Mouse (Mus musculus) CH12.LX (cell line): ENCODE measurements around the gene Ttll7. TPM values are rescaled to one million over a fixed set of nuclear protein-coding genes. Genes with fewer than 3 reads are reported as not detected.

Experiments used
- DNase-seq: peaks from one replicate; pipeline ENCODE4 v3.0.0-alpha.2; 2013; ENCODE audit errors: extremely low read depth
- H3K27ac ChIP-seq: 2 replicates; pipeline ENCODE4 v1.5.1; 2012; ENCODE audit warnings: low read depth, mild to moderate bottlenecking, control low read depth, moderate library complexity; ENCODE audit not compliant: insufficient read depth
- H3K27me3 ChIP-seq: replicated peaks from 2 replicates; pipeline ENCODE3; 2012; ENCODE audit warnings: inconsistent platforms
- H3K36me3 ChIP-seq, 2 experiments: replicated peaks in 1 of 2; 2 replicates each; pipeline versions ENCODE3 to v1.6.1; 2012; ENCODE audit warnings: inconsistent platforms in 1 of 2, low read length in 1 of 2, mild to moderate bottlenecking in 1 of 2, mixed read lengths in 1 of 2, moderate library complexity in 1 of 2; ENCODE audit not compliant: control insufficient read depth in 1 of 2, insufficient read depth in 1 of 2
- H3K4me1 ChIP-seq, 2 experiments: 2 replicates each; pipeline ENCODE4 v1.6.1; 2012; ENCODE audit warnings: inconsistent platforms in 1 of 2, moderate library complexity in 1 of 2; ENCODE audit not compliant: insufficient read depth in 2 of 2, control insufficient read depth in 1 of 2
- H3K4me2 ChIP-seq: 2 replicates; pipeline ENCODE4 v1.6.1; 2012; ENCODE audit warnings: low read depth, mild to moderate bottlenecking, control low read depth; ENCODE audit not compliant: poor library complexity, insufficient read depth, severe bottlenecking
- H3K4me3 ChIP-seq, 3 experiments: fragments of 150-350 bp in 1 of 3; sonication (generic) in 1 of 3; replicated peaks in 1 of 3; 2 replicates each; pipeline versions ENCODE3 to v1.5.1; 2011 to 2012; ENCODE audit warnings: low read depth in 2 of 3, low read length in 2 of 3, mild to moderate bottlenecking in 2 of 3, moderate library complexity in 2 of 3, control low read depth in 1 of 3, improper control_type of control experiment in 1 of 3, inconsistent platforms in 1 of 3, mixed read lengths in 1 of 3; ENCODE audit not compliant: poor library complexity in 1 of 3
- H3K79me2 ChIP-seq: replicated peaks from 2 replicates; pipeline ENCODE4 v1.6.1; 2012; ENCODE audit warnings: mild to moderate bottlenecking, moderate library complexity; ENCODE audit not compliant: control insufficient read depth, poor library complexity, insufficient read depth, severe bottlenecking; ENCODE audit errors: extremely low read depth
- H3K9ac ChIP-seq: 2 replicates; pipeline ENCODE4 v1.6.1; 2012; ENCODE audit warnings: low read depth, mild to moderate bottlenecking, control low read depth, moderate library complexity; ENCODE audit not compliant: insufficient read depth
- H3K9me3 ChIP-seq: replicated peaks from 2 replicates; pipeline ENCODE3; 2012; ENCODE audit warnings: low read length, inconsistent platforms, mixed read lengths
- BHLHE40 ChIP-seq: IDR thresholded peaks from 2 replicates; pipeline ENCODE4 v1.6.1; 2011; ENCODE audit warnings: mild to moderate bottlenecking, low read depth, low read length, improper control_type of control experiment
- CHD2 ChIP-seq: IDR thresholded peaks from 2 replicates; pipeline ENCODE4 v1.6.1; 2011; ENCODE audit warnings: low read length, improper control_type of control experiment
- E2F4 ChIP-seq: IDR thresholded peaks from 2 replicates; pipeline ENCODE4 v1.6.1; 2011; ENCODE audit warnings: low read depth, low read length, improper control_type of control experiment; ENCODE audit not compliant: insufficient replicate concordance
- ELF1 ChIP-seq: IDR thresholded peaks from 2 replicates; pipeline ENCODE4 v1.6.1; 2014; ENCODE audit warnings: low read depth, mild to moderate bottlenecking, inconsistent platforms, low read length, improper control_type of control experiment
- EP300 ChIP-seq: IDR thresholded peaks from 2 replicates; pipeline ENCODE4 v1.6.1; 2011; ENCODE audit warnings: low read length, improper control_type of control experiment
- IRF4 ChIP-seq: IDR thresholded peaks from 2 replicates; pipeline ENCODE4 v1.6.1; 2014; ENCODE audit warnings: low read depth, mild to moderate bottlenecking, inconsistent platforms, low read length, improper control_type of control experiment
- JUND ChIP-seq: conservative IDR thresholded peaks from 2 replicates; pipeline ENCODE4 v1.6.1; 2011; ENCODE audit warnings: low read depth, low read length, improper control_type of control experiment
- MAFK ChIP-seq: IDR thresholded peaks from 2 replicates; pipeline ENCODE4 v1.6.1; 2011; ENCODE audit warnings: low read length, improper control_type of control experiment; ENCODE audit not compliant: insufficient replicate concordance
- MAX ChIP-seq: IDR thresholded peaks from 2 replicates; pipeline ENCODE4 v1.6.1; 2011; ENCODE audit warnings: low read length, improper control_type of control experiment
- MEF2A ChIP-seq: IDR thresholded peaks from 2 replicates; pipeline ENCODE4 v1.6.1; 2014; ENCODE audit warnings: low read depth, mild to moderate bottlenecking, inconsistent platforms, low read length, improper control_type of control experiment, borderline replicate concordance
- MXI1 ChIP-seq: IDR thresholded peaks from 2 replicates; pipeline ENCODE4 v1.6.1; 2011; ENCODE audit warnings: mild to moderate bottlenecking, low read depth, low read length, improper control_type of control experiment
- MYC ChIP-seq: IDR thresholded peaks from 2 replicates; pipeline ENCODE4 v1.6.1; 2011; ENCODE audit warnings: low read depth, mild to moderate bottlenecking, improper control_type of control experiment, low read length
- POLR2AphosphoS2 ChIP-seq: IDR thresholded peaks from 2 replicates; pipeline ENCODE4 v1.6.1; 2011; ENCODE audit warnings: low read depth, low read length, improper control_type of control experiment
- SMC3 ChIP-seq: IDR thresholded peaks from 2 replicates; pipeline ENCODE4 v1.6.1; 2011; ENCODE audit warnings: low read depth, low read length, improper control_type of control experiment
- TBP ChIP-seq: conservative IDR thresholded peaks from 2 replicates; pipeline ENCODE4 v1.6.1; 2011; ENCODE audit warnings: low read depth, low read length, improper control_type of control experiment
- USF1 ChIP-seq: IDR thresholded peaks from 2 replicates; pipeline ENCODE4 v1.6.1; 2014; ENCODE audit warnings: low read depth, mild to moderate bottlenecking, inconsistent platforms, low read length, improper control_type of control experiment
- USF2 ChIP-seq: conservative IDR thresholded peaks from 2 replicates; pipeline ENCODE4 v1.6.1; 2011; ENCODE audit warnings: low read depth, low read length, improper control_type of control experiment
- ZC3H11A ChIP-seq: IDR thresholded peaks from 2 replicates; pipeline ENCODE4 v1.6.1; 2012; ENCODE audit warnings: low read depth, mild to moderate bottlenecking, inconsistent platforms, low read length, improper control_type of control experiment
- ZNF384 ChIP-seq: IDR thresholded peaks from 2 replicates; pipeline ENCODE4 v1.6.1; 2012; ENCODE audit warnings: low read depth, low read length, improper control_type of control experiment, inconsistent platforms
- dilution Hi-C: fragments of 300-500 bp; cut with MboI; formaldehyde crosslinking; loops from 2 replicates; pipeline ENCODE4 v1.14.3; 2020; ENCODE audit warnings: low sequenced_read_pairs; ENCODE audit not compliant: extremely low pct_unique_long_range_greater_than_20kb, extremely low pct_ligation_motif_present
- in situ Hi-C: fragments of 300-500 bp; cut with MboI; formaldehyde crosslinking; loops from 3 replicates; pipeline ENCODE4 v1.14.3; 2019; ENCODE audit warnings: low sequenced_read_pairs, low pct_ligation_motif_present, low pct_unique_long_range_greater_than_20kb, mixed read lengths
- polyA plus RNA-seq: library from polyadenylated mRNA; unstranded; fragments of >175 nt; gene quantifications from 2 replicates; pipeline ENCODE4 v1.2.1, GENCODE M21; 2012; ENCODE audit warnings: low read depth; ENCODE audit not compliant: insufficient read length
- total RNA-seq, 2 experiments: library from RNA; depleted of rRNA; stranded (reverse); fragments of 300-350 nt in 1 of 2; fragments of >200 nt in 1 of 2; gene quantifications; 2 replicates each; pipeline ENCODE4 v1.2.3; 2012 to 2014

The Ttll7 gene
- total and polyA plus RNA-seq, 3 experiments = 1.7 to 3.9 (median 2.0) TPM

DNA sequence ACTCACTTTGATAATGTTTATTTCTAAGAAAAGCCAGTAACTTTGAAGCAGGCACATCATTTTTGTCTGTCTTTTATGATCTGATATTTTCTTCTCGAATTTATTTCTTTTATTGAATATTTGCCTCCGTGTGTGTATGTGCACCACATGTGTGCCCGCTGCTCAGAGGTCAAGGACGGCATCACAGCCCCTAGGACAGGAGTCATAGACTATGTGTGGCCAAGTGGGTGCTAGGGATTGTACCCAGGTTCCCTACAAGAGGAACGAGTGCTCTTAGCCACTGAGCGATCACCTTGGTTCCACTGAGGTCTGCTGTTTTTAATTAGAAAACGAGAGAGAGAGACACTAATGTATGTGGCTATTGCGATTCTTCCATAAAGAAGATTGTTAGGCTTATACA, 94.5 kb downstream of the Ttll7 start:
- H3K4me3 ChIP-seq = peak overlapping the region in 2 of 3 experiments; percentile 1 to 72

DNA sequence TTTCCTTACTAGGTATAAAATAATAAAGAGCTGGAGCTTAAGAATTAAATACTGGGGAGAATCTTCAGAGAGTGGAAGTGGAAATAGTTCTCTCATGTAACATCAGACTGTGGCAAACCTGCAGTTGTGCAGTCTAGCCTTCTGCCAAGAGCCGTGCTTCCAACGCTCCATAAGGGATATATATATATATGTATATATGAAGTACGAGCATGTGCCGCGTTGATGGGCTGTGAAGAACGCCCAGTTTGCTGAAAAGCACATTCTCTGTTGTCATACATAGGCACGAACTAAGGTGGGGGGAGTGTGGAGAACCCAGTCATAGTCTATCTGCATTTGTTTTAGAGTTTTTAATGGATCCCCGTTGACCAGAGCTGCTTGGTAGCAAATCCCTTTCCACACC, 104.6 kb downstream of the Ttll7 start:
- DNase-seq = no peak
- Histone ChIP-seq H3K27ac (no peak overlapping the region), H3K79me2 (no peaks in the 10 kb centered on the region), H3K9me3 (no peaks in the 10 kb centered on the region), H3K9ac (no peak overlapping the region), H3K27me3 (no peaks in the 10 kb centered on the region), H3K36me3 (no peaks in the 10 kb centered on the region), H3K4me1 (no peaks in the 10 kb centered on the region), H3K4me2 (no peak overlapping the region), H3K4me3 (no peak overlapping the region)
- TF ChIP-seq ZNF384 = no peak
- TF ChIP-seq POLR2AphosphoS2 = no peak
- TF ChIP-seq BHLHE40 = no peak
- no peak for TF ChIP-seq ELF1
- no peak for TF ChIP-seq MYC
- no peak for TF ChIP-seq SMC3
- dilution Hi-C loops = no loop called here
- in situ Hi-C loops = no loop called here

More for the DNA sequence above, 94.5 kb downstream of the Ttll7 start:
- no peak overlapping the region for H3K27ac ChIP-seq
- H3K27me3 ChIP-seq = no peaks in the 10 kb centered on the region
- in situ Hi-C loops = loop anchor here (10.0 to 25.0 kb wide), 2 partner anchors 602 to 759 kb away; no protein-coding TSS in a partner anchor
- peak overlapping the region; percentile 87 for H3K9ac ChIP-seq
- no peaks in the 10 kb centered on the region for H3K36me3 ChIP-seq
- H3K9me3 ChIP-seq = no peaks in the 10 kb centered on the region
- dilution Hi-C loops = no loop called here
- no peaks in the 10 kb centered on the region for H3K79me2 ChIP-seq
- TF ChIP-seq USF2 (no peak), IRF4 (no peak), E2F4 (no peak), MXI1 (no peak), ZC3H11A (no peak), EP300 (no peak), BHLHE40 (no peak), MAX (no peak), MYC (no peak), JUND (no peak), POLR2AphosphoS2 (no peak), USF1 (no peak), MAFK (no peak), MEF2A (no peak), TBP (no peak), CHD2 (no peak), SMC3 (no peak)
- peak overlapping the region; percentile 89 for H3K4me2 ChIP-seq
- no peak for DNase-seq
- H3K4me1 ChIP-seq = peaks cover 8 to 17% of the 10 kb centered on the region in 2 experiments
